Mouse (Mus musculus) brain, embryonic 14.5 days (tissue): ENCODE data around the gene Cep44.

Experiments
- CTCF ChIP-seq: fragments of 200-500 bp; IDR thresholded peaks from 2 replicates; pipeline ENCODE4 v1.5.1; 2012; ENCODE audit warnings: inconsistent platforms, mild to moderate bottlenecking, moderate library complexity, borderline replicate concordance; ENCODE audit not compliant: insufficient read depth, insufficient read length; ENCODE audit errors: extremely low read depth
- POLR2A ChIP-seq: fragments of 200-500 bp; IDR thresholded peaks from 2 replicates; pipeline ENCODE4 v1.6.1; 2012; ENCODE audit warnings: mild to moderate bottlenecking, inconsistent platforms, borderline replicate concordance; ENCODE audit not compliant: poor library complexity, insufficient read depth, insufficient read length, severe bottlenecking; ENCODE audit errors: extremely low read depth

DNA sequence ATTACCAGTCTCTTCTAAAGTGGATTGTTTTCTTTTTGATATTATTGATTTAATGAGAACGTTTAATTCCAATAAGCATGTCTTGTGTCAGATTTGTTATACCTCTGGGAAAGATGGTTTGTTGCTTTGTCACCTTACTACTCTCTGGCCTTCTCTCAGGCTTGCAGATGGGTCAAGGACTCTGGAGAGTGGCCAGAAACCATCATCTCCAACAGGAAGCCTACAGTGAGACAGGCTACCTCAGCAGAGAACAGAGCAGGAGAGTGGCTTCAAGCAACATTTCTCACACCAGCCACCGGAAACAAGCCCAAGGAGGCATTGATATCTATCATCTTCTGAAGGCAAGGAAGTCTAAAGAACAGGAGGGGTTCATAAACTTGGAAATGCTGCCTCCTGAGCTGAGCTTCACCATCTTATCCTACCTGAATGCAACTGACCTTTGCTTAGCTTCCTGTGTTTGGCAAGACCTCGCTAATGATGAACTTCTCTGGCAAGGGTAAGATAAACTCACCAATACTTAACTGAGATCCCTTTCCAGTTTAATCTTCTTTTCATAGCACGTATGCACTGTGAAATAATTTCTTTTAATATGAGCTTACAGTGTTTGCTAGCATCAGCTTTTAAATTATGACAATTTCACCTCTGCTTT is 13.7 kb upstream of the Cep44 start:
- TF ChIP-seq POLR2A = no peak
- no peak for TF ChIP-seq CTCF
